ENCODE assay signal across 8 mouse cellular contexts in genomic region chr11:54860256-54861038, GRCm38 (mm10). TPM values are rescaled to one million over a fixed set of nuclear protein-coding genes. Genes with fewer than 3 reads are reported as not detected.
DNase-seq lines count a peak whose midpoint lies in the region; ATAC-seq and TF ChIP-seq lines count a peak whose summit lies in the region.

Gene Lyrm7 (minus strand): TSS chr11:54860916.

- H3K36me3 ChIP-seq in G1E (replicated peaks), result peaks cover 2% of the 10 kb centered on the region
- H3K36me3 ChIP-seq in forebrain, embryonic 16.5 days (ENCODE audit: control insufficient read depth, insufficient read depth), result no peaks in the 10 kb centered on the region
- H3K36me3 ChIP-seq in lung, embryonic 14.5 days (ENCODE audit: insufficient read depth), result no peaks in the 10 kb centered on the region
- H3K36me3 ChIP-seq in thymus, adult 2 months (ENCODE audit: control insufficient read depth, insufficient read depth, low read length), result no peaks in the 10 kb centered on the region

- H3K9me3 ChIP-seq in G1E (replicated peaks), result 0 out of 2 replicates have a peak, but pooled peaks cover 4% of the 10 kb centered on the region
- no peaks in the 10 kb centered on the region for H3K9me3 ChIP-seq in forebrain, embryonic 16.5 days (ENCODE audit: control insufficient read depth, low read length)
- no peaks in the 10 kb centered on the region for H3K9me3 ChIP-seq in lung, embryonic 14.5 days (ENCODE audit: low read depth, low read length)

- under 1% methylated on average over 42 of the region's 42 CpGs for WGBS in forebrain, embryonic 16.5 days
- under 1% methylated on average over 42 of the region's 42 CpGs for WGBS in lung, embryonic 14.5 days
- WGBS in olfactory bulb, adult 2 months, result 2% methylated on average over 42 of the region's 42 CpGs
- under 1% methylated on average over 42 of the region's 42 CpGs for WGBS in thymus, adult 2 months

- H3K4me1 ChIP-seq in G1E (ENCODE audit: insufficient read depth, low read depth, low read length), result peaks cover 35% of the 10 kb centered on the region
- peaks cover 14% of the 10 kb centered on the region for H3K4me1 ChIP-seq in forebrain, embryonic 16.5 days (replicated peaks; ENCODE audit: control insufficient read depth, insufficient read depth, low read length)
- no peaks in the 10 kb centered on the region for H3K4me1 ChIP-seq in lung, embryonic 14.5 days (ENCODE audit: insufficient read depth)
- no peaks in the 10 kb centered on the region for H3K4me1 ChIP-seq in olfactory bulb, adult 2 months (ENCODE audit: control insufficient read depth, insufficient read depth, low read length)
- no peaks in the 10 kb centered on the region; the same call in 1 of the 2 replicates for H3K4me1 ChIP-seq in thymus, adult 2 months (replicated peaks; ENCODE audit: control insufficient read depth, insufficient read depth, low read length)

- DNase-seq in G1E (ENCODE audit: low spot score), result peak; percentile 99
- DNase-seq in cerebellum, adult 18-20 months, result peak; percentile 98
- DNase-seq in heart, postnatal 36 days, result peak; percentile 93 to 94
- DNase-seq in layer of hippocampus, adult 2 months (ENCODE audit: low spot score in 2 of 2), result peak; percentile 97 to 98
- DNase-seq in lung, embryonic 14.5 days, result peak; percentile 99
- DNase-seq in thymus, adult 2 months, result peak; percentile 95

- H3K4me3 ChIP-seq in G1E (ENCODE audit: low read depth, low read length), result peak within 1 kb of the TSS; percentile 85
- H3K4me3 ChIP-seq in forebrain, embryonic 16.5 days (replicated peaks; ENCODE audit: low read length), result peak within 1 kb of the TSS; percentile 85
- peak within 1 kb of the TSS; percentile 78 for H3K4me3 ChIP-seq in layer of hippocampus, adult 2 months
- peak within 1 kb of the TSS; percentile 64 for H3K4me3 ChIP-seq in lung, embryonic 14.5 days (ENCODE audit: low read depth, low read length)
- peak within 1 kb of the TSS; percentile 63 for H3K4me3 ChIP-seq in olfactory bulb, adult 2 months (ENCODE audit: insufficient read depth, low read depth, low read length)
- peak within 1 kb of the TSS; percentile 80 for H3K4me3 ChIP-seq in thymus, adult 2 months (ENCODE audit: control insufficient read depth, insufficient read depth, low read length)

- H3K4me2 ChIP-seq in forebrain, embryonic 16.5 days (ENCODE audit: low read length), result peak within 1 kb of the TSS; percentile 60
- peak within 1 kb of the TSS; percentile 82 for H3K4me2 ChIP-seq in lung, embryonic 14.5 days

- intact Hi-C loops in heart, postnatal 36 days (cut with DNase I), result loop anchor here (2.0 to 10.0 kb wide), 3 partner anchors 74 to 336 kb away; partner anchors contain the start of genes Cdc42se2 and Rapgef6

- ATAC-seq in G1E (ENCODE audit: extremely low read depth, insufficient number of reproducible peaks, low FRiP score, poor library complexity, severe bottlenecking), result peak; percentile 96
- peak; percentile 98 for ATAC-seq in forebrain, embryonic 16.5 days
- ATAC-seq in lung, embryonic 14.5 days (ENCODE audit: insufficient read depth), result peak; percentile 98

- peak within 1 kb of the TSS; percentile 93 for H3K27ac ChIP-seq in forebrain, embryonic 16.5 days (ENCODE audit: low read length)
- peak within 1 kb of the TSS; percentile 99 for H3K27ac ChIP-seq in layer of hippocampus, adult 2 months
- H3K27ac ChIP-seq in lung, embryonic 14.5 days (ENCODE audit: low read depth), result peak within 1 kb of the TSS; percentile 95
- H3K27ac ChIP-seq in olfactory bulb, adult 2 months (ENCODE audit: insufficient read depth, low read depth, low read length), result peak within 1 kb of the TSS; percentile 94
- H3K27ac ChIP-seq in thymus, adult 2 months (ENCODE audit: control insufficient read depth, insufficient read depth, low read length), result peak within 1 kb of the TSS; percentile 73

- peak within 1 kb of the TSS; percentile 77 for H3K9ac ChIP-seq in forebrain, embryonic 16.5 days (replicated peaks; ENCODE audit: low read depth, low read length)
- peak within 1 kb of the TSS; percentile 79 for H3K9ac ChIP-seq in lung, embryonic 14.5 days

- no peak for TF ChIP-seq CTCF in G1E (IDR thresholded peaks at IDR 0.05; ENCODE audit: low read depth, low read length)
- TF ChIP-seq CTCF in layer of hippocampus, adult 2 months (conservative IDR thresholded peaks at IDR 0.05), result peak; percentile 52
- TF ChIP-seq CTCF in lung, embryonic 14.5 days (IDR thresholded peaks at IDR 0.05; ENCODE audit: low read depth), result peak; percentile 39; the same call in 1 of the 2 replicates
- no peak for TF ChIP-seq CTCF in olfactory bulb, adult 2 months (IDR thresholded peaks at IDR 0.05; ENCODE audit: insufficient read depth, low read depth, low read length)
- peak; percentile 52; the same call in 1 of the 2 replicates for TF ChIP-seq CTCF in thymus, adult 2 months (IDR thresholded peaks at IDR 0.05; ENCODE audit: borderline replicate concordance, control insufficient read depth, extremely low read depth, insufficient read depth, low read length, poor library complexity)

- H3K27me3 ChIP-seq in G1E (ENCODE audit: insufficient read depth, low read length), result no peaks in the 10 kb centered on the region
- H3K27me3 ChIP-seq in forebrain, embryonic 16.5 days (replicated peaks; ENCODE audit: control insufficient read depth, insufficient read depth, low read length), result no peaks in the 10 kb centered on the region
- H3K27me3 ChIP-seq in lung, embryonic 14.5 days (ENCODE audit: insufficient read depth, low read length), result no peaks in the 10 kb centered on the region
- H3K27me3 ChIP-seq in thymus, adult 2 months (ENCODE audit: control insufficient read depth, insufficient read depth, low read length), result no peaks in the 10 kb centered on the region

- peak; percentile 97 for TF ChIP-seq POLR2A in olfactory bulb, adult 2 months (IDR thresholded peaks at IDR 0.05; ENCODE audit: insufficient read depth, low read depth, low read length)
- peak; percentile 75 for TF ChIP-seq POLR2A in thymus, adult 2 months (IDR thresholded peaks at IDR 0.05; ENCODE audit: control insufficient read depth, extremely low read depth, insufficient read depth, low read length, poor library complexity)

RNA-seq across cellular contexts. Expression of gene Lyrm7, which starts in this region (rescaled TPM):
- total RNA-seq in G1E (2014; fragmentation: Nextera tagmentation) (8.3 and 9.9 TPM in 2 replicates), G1E (2017) (0.23 and 2.5 TPM in 2 replicates)
- 0.21 and 0.51 TPM in 2 replicates for polyA plus RNA-seq in G1E (2012)
- polyA plus RNA-seq in forebrain, embryonic 16.5 days (2015; fragmentation: Nextera tagmentation; extraction: Ambion mirVana), result 14.2 and 17.6 TPM in 2 replicates
- 10 to 100 TPM; 37.9 to 39.0 TPM for total RNA-seq in heart, postnatal 36 days (2021)
- total RNA-seq in layer of hippocampus, adult 2 months (2021), result 10 to 100 TPM; 28.7 to 30.9 TPM
- polyA plus RNA-seq in lung, embryonic 14.5 days (2014; fragmentation: Nextera tagmentation; extraction: Ambion mirVana), result 7.9 and 8.0 TPM in 2 replicates
- not detected in 2 replicates for polyA plus RNA-seq in olfactory bulb, adult 2 months (2012; ENCODE audit: insufficient read depth, insufficient read length, low replicate concordance, missing spikeins)
- polyA plus RNA-seq in thymus, adult 2 months (2012; rRNA removed), result 2.9 and 3.5 TPM in 2 replicates

Comparison
In these comparisons a context has a peak if more than half of its experiments do, and no peak if none do; other contexts are left out.
1. Peak in every context shown above with its lines: DNase-seq, ATAC-seq, H3K4me3 ChIP-seq and H3K27ac ChIP-seq.
2. CTCF ChIP-seq: peak in layer of hippocampus, adult 2 months (single experiment), lung, embryonic 14.5 days (single experiment) and thymus, adult 2 months (single experiment); none in G1E (single experiment) and olfactory bulb, adult 2 months (single experiment).